Mouse (Mus musculus) T-helper 2 cell (primary cell): ENCODE results near the gene Gucd1.
"Not testable (repeated sequence)": the region's sequence is repeated elsewhere in the genome, so short reads cannot be mapped to it uniquely, and the experiment has no call there.

Experiments used
- in situ Hi-C: fragments of 300-600 bp; cut with MboI, MseI; formaldehyde crosslinking; loops from one replicate; pipeline ENCODE4 v1.15.1; 2025; ENCODE audit warnings: high pct_unique_total_duplicates

Gucd1 gene

DNA sequence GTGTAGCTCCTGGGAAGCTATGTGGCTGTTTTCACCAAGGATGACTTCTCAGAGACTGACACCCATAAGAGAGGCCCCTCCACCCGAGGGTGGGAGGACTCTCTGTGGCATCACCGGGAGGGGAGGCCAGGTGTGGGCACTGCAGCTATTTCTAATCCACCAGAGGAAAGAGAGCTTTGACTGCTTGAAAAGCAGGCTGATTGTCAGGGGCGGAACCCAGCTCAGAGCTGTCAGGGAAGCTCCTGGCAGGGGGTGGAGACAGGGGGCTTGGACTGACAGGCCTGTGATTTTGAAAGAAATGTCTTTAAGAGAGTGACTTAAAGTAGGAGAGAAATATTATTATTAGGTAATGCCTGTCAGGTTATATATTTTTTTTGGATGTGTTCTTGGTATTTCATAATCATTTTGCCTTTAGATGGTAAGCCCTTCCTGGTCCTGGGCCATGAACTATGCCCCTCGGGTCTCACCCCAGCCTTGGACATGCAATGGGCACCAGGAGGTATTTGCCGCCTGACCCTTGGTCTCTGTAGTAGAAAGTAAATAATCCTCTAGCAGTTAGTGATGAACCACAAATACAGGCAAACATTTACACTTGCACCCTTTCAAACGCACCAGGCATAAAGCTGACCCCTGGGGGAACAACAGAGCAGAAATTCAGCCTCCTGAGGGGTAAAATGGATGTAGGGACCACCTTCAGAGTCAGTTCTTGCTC is 42.5 kb downstream of the Gucd1 start:
- in situ Hi-C loops: not testable (repeated sequence)

DNA sequence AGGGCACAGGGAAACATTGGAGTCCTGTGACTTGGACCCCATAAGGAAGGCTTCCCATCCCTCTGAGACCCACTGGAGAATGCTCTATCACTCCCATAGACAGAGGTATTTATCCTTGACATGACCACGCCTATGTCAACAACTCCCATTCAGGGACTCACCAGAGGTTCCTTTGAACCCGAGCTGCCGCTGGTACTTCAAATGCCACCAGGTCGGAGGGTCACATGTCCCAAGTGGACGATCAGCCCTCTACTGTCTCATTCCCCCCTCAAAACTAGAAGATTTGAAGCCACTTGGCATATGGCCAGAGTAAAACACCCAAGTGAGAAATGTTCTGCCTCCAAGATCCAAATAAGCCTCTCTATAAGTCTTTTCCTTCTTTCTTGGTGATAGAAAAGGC is 43.2 kb downstream of the Gucd1 start:
- in situ Hi-C loops: no loop called here

DNA sequence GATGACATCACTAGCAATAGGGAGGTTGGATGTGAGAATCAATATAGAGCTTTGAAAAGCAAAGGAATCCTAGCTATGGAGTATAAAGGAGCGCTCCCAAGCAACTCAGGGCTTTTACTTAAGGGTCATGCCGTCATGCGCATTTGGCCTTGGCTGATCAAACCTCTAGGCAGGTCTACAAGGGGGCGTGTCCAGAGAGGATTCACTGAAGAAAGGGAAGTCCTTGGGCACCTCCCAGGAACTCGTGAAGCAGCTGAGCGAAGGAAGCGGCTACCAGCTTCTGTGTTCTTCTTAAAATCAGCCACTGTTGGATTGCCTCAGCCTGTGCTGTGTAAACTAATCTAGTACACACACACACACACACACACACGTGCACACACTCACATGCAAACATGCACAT is 44.4 kb downstream of the Gucd1 start:
- in situ Hi-C loops: no loop called here

GRCm38 (mm10) chr10:75465781-75466550 is 51.8 kb downstream of the Gucd1 start:
- in situ Hi-C loops: no loop called here

DNA sequence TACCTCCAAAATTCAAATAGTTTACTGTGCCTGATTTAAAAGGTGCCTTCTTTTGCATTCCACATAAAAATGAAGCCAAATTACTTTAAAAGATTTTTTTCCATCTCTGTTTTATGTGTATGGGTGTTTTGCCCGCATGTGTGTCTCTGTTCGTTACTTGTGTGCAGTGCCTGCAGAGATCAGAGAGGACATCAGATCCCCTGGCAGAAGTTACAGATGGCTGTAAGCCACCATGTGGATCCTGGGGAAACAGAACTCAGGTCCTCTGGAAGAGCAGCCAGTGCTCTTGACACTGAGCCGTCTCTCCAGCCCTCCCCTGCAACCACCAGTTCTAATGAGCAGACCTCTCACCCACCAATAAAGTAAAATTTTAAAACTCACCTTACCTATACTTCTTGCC is 55.0 kb downstream of the Gucd1 start:
- in situ Hi-C loops: no loop called here

DNA sequence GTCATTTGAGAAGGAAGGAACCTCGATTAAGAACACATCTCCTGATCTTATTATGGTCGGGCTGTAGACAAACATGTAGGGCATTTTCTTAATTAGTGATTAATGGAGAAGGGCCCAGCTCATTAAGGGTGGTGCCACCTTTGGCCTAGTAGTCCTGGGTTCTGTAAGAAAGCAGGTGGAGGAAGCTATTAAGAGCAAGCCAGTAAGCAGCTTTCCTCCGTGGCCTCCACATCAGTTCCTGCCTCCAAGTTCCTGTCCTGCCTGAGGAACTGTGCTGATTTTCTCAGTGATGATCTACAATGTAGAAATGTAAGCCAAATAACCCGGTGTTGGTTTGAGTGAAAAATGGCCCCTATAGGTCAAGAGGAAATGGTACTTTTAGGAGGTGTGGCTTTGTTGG is 59.4 kb downstream of the Gucd1 start:
- in situ Hi-C loops: loop anchor here (5.0 kb wide), 1 partner anchor 86 kb away; no protein-coding TSS in a partner anchor

- in situ Hi-C loops: loop anchor here (5.0 kb wide), 1 partner anchor 86 kb away; no protein-coding TSS in a partner anchor
Observed at GRCm38 (mm10) chr10:75457852-75458251, 59.9 kb downstream of the Gucd1 start.

- in situ Hi-C loops: loop anchor here (5.0 kb wide), 1 partner anchor 84 kb away; no protein-coding TSS in a partner anchor
Observed at GRCm38 (mm10) chr10:75456061-75456831, 61.5 kb downstream of the Gucd1 start.

DNA sequence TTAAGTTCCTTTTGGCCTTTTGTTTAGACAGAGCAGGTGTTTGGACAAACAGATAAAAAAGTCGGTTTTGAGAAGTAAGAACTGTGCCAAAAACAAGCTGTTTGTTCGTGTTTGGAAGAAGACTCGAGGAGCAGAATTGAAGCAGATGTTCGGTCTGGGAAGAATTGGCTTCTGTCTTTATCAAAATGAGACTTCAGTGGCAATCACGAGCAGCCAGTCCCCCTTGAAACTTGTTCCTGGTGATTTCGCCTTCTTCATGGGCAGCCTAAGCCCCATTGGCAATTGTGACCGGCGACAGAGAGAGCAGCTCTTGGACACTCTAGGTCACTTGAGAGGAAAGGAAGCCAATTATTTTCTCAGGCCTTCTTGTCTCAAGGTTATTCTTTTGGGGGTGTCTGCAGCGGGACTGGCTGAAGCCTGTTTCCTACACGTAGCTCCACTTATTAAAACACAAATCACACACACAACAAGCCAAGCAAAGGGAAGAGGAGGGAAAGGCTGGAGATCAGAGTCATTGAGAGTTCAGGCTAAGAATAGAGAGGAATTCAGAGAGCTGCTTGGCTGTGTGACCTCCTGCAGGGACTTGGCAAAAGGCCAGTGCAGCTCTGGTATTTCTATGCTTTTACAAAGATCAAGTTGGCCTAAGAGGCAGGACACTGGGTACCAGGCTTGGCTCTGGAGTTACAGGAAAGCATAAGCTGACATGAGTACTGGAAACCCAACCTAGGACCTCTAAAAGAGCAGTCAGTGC is 66.6 kb downstream of the Gucd1 start:
- in situ Hi-C loops: no loop called here

DNA sequence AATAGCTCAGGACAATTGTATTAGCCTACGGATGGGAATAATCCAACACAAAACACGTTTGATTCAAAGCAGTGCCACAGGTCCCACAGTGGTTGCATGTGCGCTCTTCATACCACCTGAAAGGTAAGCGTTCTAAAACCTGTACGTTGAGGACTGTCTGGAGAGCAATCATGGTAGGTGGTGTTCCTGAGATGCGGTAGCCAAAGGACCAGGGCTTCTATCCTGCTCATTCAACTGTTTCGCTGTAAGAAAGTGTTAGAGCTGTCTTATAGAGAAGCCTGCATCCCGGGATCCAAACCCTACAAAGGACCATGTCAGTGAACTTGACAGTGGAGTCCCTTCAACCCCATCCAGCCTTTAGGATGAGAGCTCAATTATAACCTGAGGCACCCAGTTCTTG is 67.4 kb downstream of the Gucd1 start:
- in situ Hi-C loops: no loop called here

DNA sequence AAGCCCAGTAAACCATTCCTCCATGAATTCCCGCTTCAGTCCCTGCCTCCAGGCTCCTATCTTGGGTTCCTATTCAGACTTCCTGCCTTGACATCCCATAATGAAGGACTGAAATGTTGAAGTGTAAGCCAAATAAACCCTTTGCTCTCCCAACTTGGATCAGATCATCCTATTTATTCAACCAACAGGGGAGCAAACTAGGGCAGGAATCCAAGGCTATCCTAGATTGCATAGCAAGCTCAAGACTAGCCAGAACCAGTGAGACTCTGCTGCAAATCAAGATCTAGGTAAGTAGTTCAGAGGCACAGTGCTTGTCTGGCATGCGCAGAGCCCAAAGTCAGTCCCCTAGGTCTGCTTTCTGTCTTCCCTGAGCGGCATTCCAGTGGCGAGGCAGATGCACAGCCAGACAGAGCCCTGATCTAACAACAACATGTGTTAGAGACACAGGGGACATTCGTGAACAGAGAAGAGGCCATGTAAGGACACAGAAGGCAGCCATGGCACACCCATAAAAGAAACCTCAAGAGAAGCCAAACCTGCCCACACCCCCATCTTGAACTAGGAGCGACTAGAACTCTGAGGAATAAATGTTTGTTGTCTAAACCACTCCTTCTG is 68.9 kb downstream of the Gucd1 start:
- in situ Hi-C loops: no loop called here

GRCm38 (mm10) chr10:75447489-75447888 is 70.3 kb downstream of the Gucd1 start:
- in situ Hi-C loops: no loop called here

- in situ Hi-C loops: no loop called here
Observed at GRCm38 (mm10) chr10:75446501-75447083, 71.2 kb downstream of the Gucd1 start.

- in situ Hi-C loops: no loop called here
Observed at GRCm38 (mm10) chr10:75445030-75445429, 72.7 kb downstream of the Gucd1 start.

- in situ Hi-C loops: no loop called here
Observed at GRCm38 (mm10) chr10:75444111-75444826, 73.5 kb downstream of the Gucd1 start.

- in situ Hi-C loops: no loop called here
Observed at GRCm38 (mm10) chr10:75443017-75443416, 74.8 kb downstream of the Gucd1 start.

- in situ Hi-C loops: no loop called here
Observed at GRCm38 (mm10) chr10:75441800-75442199, 76.0 kb downstream of the Gucd1 start.

GRCm38 (mm10) chr10:75440756-75441155 is 77.0 kb downstream of the Gucd1 start:
- in situ Hi-C loops: no loop called here

GRCm38 (mm10) chr10:75439211-75439811 is 78.5 kb downstream of the Gucd1 start:
- in situ Hi-C loops: loop anchor here (5.0 kb wide), 2 partner anchors 112 to 217 kb away; no protein-coding TSS in a partner anchor
